Mouse (Mus musculus) testis, adult 2 months (tissue): ENCODE measurements at regions not wholly inside any gene's neighbourhood (a gene's known extent, or its start where the extent isn't known, plus 50 kb on each side); places are given as distances from the start of the nearest gene placed in this dataset.

ENCODE experiments used
- H3K27ac ChIP-seq: fragments of 200-500 bp; 2 replicates; pipeline ENCODE4 v1.5.1; 2012; ENCODE audit warnings: low read depth, low read length; ENCODE audit not compliant: control insufficient read depth, insufficient read depth
- H3K27me3 ChIP-seq: fragments of 200-500 bp; 2 replicates; pipeline ENCODE4 v1.6.1; 2012; ENCODE audit warnings: mild to moderate bottlenecking, low read length, moderate library complexity; ENCODE audit not compliant: control insufficient read depth, insufficient read depth
- H3K36me3 ChIP-seq: fragments of 200-500 bp; 2 replicates; pipeline ENCODE4 v1.6.1; 2012; ENCODE audit warnings: mild to moderate bottlenecking, low read length; ENCODE audit not compliant: control insufficient read depth, insufficient read depth
- H3K4me1 ChIP-seq: fragments of 200-500 bp; 2 replicates; pipeline ENCODE4 v1.6.1; 2012; ENCODE audit warnings: low read length; ENCODE audit not compliant: control insufficient read depth, insufficient read depth
- H3K4me3 ChIP-seq: fragments of 200-500 bp; 2 replicates; pipeline ENCODE4 v1.5.1; 2012; ENCODE audit warnings: low read depth, mild to moderate bottlenecking, low read length, moderate library complexity, mixed read lengths; ENCODE audit not compliant: control insufficient read depth
- CTCF ChIP-seq: fragments of 200-500 bp; IDR thresholded peaks from 2 replicates; pipeline ENCODE4 v1.5.1; 2012; ENCODE audit warnings: low read depth, mild to moderate bottlenecking, inconsistent platforms, low read length, moderate library complexity; ENCODE audit not compliant: control insufficient read depth, insufficient read depth, insufficient replicate concordance
- POLR2A ChIP-seq: fragments of 200-500 bp; IDR thresholded peaks from 2 replicates; pipeline ENCODE4 v1.6.1; 2012; ENCODE audit warnings: low read depth, mild to moderate bottlenecking, inconsistent platforms, low read length, moderate library complexity; ENCODE audit not compliant: control insufficient read depth

DNA sequence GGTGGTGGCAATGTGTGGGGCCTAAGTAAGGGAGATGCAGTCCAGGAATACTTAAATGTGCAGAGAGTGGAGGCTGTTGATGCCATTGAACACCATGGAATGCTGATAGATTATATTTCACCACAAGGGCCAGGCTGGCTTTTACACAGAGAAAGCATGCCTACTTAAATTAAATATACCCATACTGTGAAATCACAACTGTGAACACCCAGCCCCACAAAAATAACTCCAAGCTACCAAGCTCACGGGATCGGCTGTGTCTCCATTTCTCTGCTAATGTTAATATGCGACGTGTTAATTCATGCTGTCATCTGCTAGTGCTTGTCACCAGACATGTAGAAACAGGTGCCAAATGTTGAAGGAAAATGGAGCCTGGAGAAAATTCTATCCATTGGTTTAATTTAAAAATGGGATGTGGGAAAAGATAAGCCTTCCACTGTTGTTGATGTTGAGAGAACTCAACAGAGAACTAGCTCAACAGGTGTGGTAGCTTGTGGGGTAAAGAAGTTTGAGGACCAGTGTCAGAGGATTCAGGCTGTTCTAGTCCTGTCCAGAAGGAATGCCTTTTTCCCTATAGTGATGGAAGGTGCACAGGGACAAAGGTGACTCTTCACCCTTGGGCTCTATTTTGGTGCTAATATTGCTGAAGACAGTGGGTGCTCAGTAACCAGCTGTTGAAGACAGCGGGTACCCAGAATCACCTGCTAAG is 161.6 kb upstream of the Marcks start:
- H3K27me3 ChIP-seq, result no peaks in the 10 kb centered on the region

GRCm38 (mm10) chr10:37298689-37299421 is 160.1 kb upstream of the Marcks start:
- TF ChIP-seq CTCF (no peak), POLR2A (no peak)
- no peaks in the 10 kb centered on the region for H3K27me3 ChIP-seq

More for the DNA sequence above, 161.6 kb upstream of the Marcks start:
- Histone ChIP-seq H3K27ac (no peak overlapping the region), H3K4me1 (no peaks in the 10 kb centered on the region), H3K4me3 (no peak overlapping the region), H3K36me3 (no peaks in the 10 kb centered on the region)
- TF ChIP-seq CTCF (no peak), POLR2A (no peak)

GRCm38 (mm10) chr10:37294231-37294630 is 155.5 kb upstream of the Marcks start:
- H3K27me3 ChIP-seq, result no peaks in the 10 kb centered on the region
- no peaks in the 10 kb centered on the region for H3K4me1 ChIP-seq
- H3K36me3 ChIP-seq, result no peaks in the 10 kb centered on the region
- no peak overlapping the region for H3K4me3 ChIP-seq
- H3K27ac ChIP-seq, result no peak overlapping the region
- TF ChIP-seq POLR2A (no peak), CTCF (no peak)

More at GRCm38 (mm10) chr10:37298689-37299421, 160.1 kb upstream of the Marcks start:
- no peaks in the 10 kb centered on the region for H3K36me3 ChIP-seq
- no peak overlapping the region for H3K4me3 ChIP-seq
- H3K27ac ChIP-seq, result no peak overlapping the region
- H3K4me1 ChIP-seq, result no peaks in the 10 kb centered on the region

DNA sequence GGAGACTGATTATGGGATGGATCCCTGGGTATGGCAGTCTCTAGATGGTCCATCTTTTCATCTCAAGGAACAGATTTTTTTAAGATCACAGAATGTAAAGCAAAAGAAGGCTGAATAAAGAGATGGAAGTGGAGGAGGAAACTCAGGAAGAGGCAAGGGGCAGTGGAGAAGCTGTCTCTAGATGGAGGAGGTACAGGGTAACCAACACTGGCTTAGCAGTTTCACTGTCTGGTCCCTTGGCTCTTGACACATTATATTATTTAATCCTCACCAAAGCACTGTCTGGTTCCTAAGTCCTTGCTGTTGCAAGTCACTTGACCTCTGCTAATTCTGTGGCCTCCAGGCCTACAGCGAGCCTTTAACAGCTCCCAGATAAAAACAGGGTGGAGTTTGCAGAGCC is 154.6 kb upstream of the Marcks start:
- no peak overlapping the region for H3K27ac ChIP-seq
- no peaks in the 10 kb centered on the region for H3K27me3 ChIP-seq
- H3K4me3 ChIP-seq, result no peak overlapping the region
- no peaks in the 10 kb centered on the region for H3K4me1 ChIP-seq
- TF ChIP-seq CTCF (no peak), POLR2A (no peak)
- H3K36me3 ChIP-seq, result no peaks in the 10 kb centered on the region

DNA sequence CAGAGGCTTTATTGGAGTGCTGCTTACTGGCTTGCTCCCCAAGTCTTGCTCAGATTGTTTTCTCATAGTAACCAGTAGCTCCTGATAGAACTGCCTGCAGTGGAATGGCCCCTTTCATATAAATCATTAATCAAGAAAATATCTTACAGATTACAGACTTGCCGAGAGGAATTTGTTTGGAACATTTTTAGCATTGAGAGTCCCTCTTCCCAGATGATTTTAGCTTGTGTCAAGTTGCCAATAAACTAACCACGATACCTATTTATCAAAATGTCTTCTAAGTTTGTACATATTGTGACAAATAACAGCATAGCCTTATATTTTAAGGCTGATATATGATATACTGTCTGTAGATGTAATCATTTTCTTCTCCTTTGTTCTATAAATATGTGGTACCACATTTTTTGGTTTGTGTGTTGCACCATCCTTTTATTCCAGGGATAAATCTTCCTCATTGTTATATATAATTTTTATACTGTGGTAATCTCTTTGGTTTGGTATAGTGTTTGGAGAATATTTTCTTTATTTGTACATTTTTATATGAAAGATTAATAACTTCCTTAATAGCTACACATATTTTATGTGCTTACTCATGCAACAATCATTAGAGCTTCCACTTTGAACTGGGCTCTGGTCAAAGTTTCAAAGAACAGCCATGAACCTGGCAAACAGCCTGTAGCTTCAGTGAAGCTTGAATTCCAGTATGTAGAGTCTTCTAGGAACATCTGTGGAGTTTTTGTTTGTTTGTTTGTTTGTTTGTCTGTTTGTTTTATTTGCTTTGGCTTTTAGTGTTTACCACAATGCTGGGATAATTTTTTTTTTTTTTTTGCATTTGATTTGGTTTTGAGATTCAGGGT is 153.1 kb upstream of the Marcks start:
- no peak overlapping the region for H3K27ac ChIP-seq
- H3K27me3 ChIP-seq, result no peaks in the 10 kb centered on the region
- H3K36me3 ChIP-seq, result no peaks in the 10 kb centered on the region
- no peaks in the 10 kb centered on the region for H3K4me1 ChIP-seq
- H3K4me3 ChIP-seq, result no peak overlapping the region
- no peak for TF ChIP-seq POLR2A
- no peak for TF ChIP-seq CTCF

DNA sequence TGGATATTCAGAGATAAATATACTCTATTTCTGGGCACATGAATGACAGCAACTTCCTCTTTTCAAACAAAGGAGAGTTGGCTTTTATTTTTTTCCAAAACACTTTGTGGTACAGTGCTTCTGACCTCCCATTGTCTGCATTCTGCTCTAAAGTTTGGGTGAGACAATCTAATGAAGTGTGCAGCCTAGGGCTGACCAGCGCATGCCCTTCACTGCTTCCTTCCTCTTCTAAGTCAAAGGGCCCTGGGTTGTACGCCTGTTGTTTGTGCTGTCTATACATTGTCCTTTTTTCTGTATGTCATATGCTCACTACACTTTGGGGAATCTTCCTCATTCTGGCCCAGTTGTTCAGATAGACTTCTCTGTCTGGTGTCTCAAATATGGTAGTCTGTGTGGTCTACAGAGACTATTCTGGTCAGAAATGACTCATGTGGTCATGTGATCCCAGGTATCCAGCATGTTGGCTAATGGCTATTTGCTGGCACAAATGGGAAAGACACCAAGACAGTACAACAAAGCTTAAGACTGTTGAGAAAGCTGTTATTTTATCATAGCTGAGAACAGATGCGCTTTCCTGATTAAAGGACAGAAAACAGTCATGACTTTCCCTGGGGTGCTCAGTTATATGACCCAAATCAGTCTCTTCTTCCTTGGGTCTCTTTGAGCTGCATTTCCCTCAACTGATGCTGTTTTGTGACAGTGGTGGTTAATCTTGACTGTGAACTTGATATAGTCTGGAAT is 151.4 kb upstream of the Marcks start:
- TF ChIP-seq POLR2A, result no peak
- TF ChIP-seq CTCF, result no peak
- Histone ChIP-seq H3K36me3 (no peaks in the 10 kb centered on the region), H3K27me3 (no peaks in the 10 kb centered on the region), H3K27ac (no peak overlapping the region), H3K4me3 (no peak overlapping the region), H3K4me1 (no peaks in the 10 kb centered on the region)
